Mouse (Mus musculus) layer of hippocampus, adult 9-10 months (tissue): ENCODE measurements around the gene Lhx9.

Experiments used
- DNase-seq: peaks from one replicate; pipeline ENCODE4 v3.0.0; 2022; ENCODE audit warnings: low spot score

Lhx9 gene

DNA sequence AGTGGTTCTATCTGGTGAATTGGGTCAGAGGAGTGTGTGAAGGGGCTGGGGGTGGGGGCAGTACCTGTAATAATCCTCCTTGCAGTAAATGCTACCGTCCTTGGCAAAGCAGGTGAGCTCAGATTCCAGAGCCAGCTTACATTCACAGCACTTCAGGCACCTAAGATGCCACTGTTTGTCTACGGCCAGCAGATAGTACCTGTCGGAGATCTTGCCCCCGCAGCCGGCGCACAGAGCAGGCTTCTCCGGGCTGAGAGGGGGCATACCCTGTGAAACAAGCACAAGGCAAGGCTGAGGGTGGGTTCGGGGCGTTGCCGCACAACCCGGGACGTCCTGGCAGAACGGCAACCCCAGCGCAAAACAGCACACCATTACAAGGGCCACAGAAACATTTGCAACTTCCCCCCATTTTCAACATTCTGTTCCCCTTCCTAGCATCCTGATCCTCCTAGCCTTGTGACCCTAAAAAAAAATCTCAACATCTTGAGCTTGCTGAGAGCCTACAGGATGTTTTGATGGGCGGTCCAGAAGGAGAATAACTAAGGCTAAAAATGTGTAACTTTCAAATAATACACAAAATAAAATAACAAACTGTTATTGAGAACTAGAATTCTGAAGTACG lies 8.5 kb downstream of the Lhx9 start:
- no peak for DNase-seq

DNA sequence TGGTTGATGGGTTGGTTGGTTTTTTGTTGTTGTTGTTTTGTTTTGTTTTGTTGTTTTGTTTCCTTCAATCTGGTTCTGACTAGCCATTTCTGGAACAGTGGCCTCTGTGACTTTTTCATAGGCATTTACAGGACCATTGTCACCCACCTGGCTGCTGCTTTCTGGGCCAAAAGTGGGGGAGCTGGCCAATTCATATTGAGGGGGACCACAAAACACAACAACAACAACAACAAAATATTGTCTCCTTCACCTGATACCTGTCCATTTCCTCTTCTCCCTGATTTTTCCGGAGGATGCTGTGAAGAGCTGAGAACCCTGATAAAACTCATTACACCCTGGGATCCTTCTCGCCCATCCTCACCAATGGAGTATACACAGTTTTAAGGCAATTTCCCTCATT lies 9.1 kb downstream of the Lhx9 start:
- no peak for DNase-seq

DNA sequence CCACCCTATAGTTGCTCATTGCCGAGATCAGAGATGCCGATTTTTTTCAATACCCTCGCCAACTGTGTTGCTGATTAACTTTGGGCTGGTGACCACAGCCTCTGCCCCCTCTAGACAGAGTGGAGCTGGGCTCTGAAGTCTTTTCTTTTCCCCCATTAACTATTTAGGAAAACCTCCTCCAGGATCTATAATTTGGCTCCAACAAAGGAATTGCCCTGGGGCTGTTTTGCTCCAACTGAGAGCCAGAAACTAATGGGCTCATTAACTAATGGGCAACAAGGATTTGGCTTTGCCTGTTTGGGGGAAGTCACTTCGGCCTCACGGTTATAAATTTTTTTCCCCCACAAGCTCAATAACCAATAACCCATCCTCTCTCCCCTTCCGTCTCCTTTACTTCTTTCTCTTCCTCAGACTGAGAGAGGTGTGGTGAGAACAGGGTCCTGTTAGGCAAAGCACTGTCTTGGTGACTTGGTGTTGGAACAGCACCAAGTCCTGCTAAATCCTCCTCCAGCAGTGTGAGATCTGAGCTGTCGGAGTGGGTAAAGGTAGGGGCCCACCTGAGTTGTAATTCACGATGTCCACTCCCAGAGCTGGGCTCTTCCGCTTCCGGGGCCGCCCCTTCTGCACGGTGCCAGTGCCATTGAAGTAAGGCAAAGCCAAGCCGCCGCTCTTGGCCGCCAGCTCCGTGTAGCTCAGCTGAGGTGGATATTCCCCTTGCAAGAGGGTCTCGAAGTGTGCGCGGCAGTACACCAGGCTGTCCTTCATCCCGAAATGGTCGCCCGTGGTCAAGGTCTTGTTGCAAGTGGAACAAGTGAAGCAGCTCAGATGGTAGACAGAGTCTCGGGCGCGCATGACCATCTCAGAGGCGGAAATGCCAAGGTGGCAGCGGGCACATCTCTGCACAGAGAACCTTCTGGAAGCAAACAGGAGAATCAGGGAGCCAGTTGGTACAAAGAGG lies 10.3 kb downstream of the Lhx9 start:
- DNase-seq = no peak

DNA sequence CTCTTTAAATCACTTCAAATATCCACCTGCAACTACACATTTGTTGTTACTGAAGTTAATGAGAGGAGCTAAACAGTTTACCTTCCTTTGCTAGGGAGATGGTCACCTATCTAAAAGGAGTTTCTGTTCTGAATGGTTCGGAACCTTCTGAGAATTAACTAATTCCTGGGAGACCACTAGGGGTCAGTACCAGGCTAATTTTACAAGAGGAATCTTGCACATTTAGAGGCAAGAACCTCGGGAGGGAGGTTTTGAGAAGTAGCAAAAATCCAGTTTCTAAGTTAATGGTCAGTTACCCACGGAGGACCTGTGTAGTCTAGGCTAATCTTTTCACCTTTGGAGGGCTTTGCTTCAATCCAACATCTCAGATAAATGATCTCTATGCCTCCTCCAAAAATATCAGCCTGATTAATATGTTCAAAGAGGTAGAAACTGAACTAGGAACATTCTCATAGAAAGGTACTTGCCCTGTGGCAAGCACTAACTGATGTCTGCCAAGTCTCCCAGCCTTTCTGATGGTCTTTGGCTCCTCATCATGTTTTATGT lies 12.9 kb downstream of the Lhx9 start:
- no peak for DNase-seq

DNA sequence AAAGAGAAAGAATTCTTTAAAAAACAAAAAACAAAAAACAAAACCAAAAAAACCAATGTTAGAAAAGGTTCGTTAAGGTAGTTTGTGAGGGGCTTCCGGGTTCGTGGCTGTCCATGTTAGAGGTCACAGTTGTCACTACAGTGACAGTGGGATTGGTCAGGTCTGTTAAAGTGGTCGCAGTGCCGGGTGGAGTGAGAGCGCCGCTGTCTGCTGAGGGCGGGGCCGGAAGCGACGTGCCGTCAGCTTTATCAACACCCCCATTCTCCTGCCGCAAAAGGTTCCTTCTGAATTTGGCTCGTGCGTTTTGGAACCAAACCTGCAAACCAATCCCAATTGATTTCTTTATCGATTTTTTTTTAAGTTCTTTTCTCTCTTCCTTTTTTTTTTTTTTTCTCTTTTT lies 17.1 kb downstream of the Lhx9 start:
- DNase-seq = no peak

DNA sequence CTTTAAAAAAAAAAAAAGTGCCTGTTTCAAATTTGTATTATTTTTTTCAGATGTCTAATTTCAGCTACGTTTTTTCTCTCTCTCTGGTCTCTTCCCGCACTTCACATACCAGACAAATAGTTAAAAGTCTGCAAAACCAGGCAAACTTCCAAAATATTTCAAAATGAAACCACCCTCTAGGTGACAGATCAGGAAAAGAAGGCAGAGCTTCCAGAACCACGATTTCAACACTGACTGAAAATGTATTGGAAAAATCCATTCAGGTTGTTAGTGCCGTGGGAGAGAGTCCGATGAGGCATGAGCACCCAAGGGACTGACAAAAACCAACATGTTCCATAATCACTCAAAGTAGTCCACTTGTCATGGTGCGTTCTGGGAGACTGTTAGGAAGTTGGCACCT lies 21.5 kb downstream of the Lhx9 start:
- no peak for DNase-seq

DNA sequence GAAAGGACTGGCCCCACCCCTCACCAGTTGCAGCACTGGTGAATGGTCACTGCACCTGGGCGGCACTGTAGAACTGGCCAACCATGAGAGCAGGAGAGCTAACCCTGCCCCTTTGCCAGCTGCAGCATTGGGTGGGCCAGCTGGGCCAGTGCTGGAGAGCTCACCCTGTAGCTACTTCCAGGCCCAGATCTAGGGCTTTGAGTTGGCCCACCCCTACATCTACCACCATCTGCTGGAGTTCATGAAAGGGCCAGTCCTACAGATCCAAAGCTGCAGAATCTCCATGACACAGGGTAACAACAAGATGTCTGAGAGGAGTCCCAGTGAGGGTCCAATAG lies 25.4 kb downstream of the Lhx9 start:
- DNase-seq = no peak

DNA sequence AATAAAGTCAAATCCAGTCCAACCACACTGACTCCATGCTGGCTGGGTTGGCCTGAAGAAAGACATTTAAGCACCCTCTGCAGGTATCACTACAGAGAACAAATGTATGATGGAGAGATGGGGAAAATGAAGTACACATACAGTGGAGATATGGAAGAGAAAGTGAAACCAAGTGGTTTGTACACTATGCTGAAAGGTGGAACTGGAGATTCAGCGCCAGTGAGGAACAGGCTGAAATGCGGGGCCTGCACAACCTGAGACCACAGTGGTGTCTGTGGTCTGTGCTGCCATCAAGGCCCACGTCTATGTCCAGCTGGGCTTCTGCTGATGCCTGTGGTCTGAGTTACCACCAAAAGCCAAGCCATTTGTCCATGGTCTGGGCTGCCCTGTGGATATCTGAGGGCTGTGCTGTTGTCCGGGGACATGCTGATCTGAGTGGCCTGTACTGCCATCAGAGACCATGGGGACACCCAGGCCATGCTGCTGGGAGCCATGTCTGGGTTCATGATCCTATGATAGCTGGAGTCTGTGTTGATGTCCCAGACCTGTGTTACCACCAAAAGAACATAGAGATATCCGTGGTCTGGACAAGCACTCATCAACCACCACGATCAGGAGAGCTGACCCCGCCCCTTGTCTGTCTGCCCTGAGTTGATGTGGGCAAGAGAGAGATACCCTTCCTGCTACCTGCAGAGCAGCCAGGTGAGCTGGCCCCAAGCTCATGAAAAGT lies 26.0 kb downstream of the Lhx9 start:
- no peak for DNase-seq

DNA sequence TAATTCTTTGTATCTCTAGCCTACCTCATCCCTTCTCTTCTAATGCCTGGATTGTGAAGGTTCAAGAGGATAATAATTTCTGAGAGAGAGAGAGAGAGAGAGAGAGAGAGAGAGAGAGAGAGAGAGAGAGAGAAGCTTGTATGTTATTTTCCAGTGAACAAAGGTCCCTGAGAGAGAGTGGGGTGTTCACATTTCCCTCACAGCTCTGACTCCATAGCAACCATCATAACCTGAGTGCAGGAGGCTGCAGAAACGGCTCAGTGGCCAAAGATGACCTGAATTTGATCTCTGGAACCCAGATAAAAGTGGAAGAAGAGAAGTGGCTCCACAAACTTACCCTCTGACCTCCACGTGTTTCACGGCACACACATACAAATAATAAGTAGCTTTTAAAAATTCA lies 46.6 kb downstream of the Lhx9 start:
- no peak for DNase-seq

DNA sequence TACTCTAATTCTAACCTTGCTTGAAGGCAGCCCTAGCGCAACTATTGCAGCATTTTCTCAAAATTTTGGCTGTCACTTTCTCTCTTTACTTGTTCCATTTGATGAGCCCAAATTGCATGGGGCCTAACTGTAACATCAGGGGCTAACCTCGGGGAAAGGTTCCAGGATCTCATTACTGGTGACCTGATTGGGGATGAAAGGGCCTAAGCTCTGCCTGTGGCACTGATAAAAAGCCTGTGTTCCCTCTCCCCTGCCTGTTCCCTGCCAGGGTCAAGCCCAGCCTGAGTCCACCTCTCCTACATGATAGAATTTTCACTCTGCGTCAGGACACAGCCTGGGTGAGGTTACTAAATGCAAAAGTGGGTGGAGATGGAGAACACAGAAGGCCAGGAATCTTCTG lies 47.1 kb downstream of the Lhx9 start:
- DNase-seq = no peak

DNA sequence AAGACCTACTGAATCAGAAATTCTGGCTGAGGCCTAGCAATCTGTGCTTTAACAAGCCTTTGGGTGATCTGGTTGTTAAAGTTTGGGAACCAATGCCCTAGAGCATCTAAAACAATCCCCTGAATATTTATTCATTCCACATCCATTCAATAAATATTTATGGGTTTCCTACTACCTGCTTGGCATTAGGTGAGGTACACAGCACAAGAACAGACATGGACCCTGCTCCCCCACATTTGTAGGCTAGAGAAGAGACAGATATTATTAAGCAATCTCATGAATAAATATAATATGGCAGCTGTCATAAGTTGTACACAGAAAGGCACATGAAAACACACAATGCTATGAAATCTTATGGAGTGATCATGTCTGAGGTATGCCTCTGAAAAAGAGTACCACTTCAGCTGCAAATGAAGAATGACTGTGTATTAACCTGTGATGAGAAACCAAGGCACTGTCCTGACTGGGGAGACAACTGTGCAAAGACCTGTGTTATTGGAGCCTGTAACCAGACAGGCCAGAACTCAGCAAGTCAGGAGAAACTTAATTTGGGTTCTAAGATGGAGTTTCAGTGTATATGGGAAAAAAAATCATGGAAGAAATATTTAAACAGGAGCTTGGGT lies 48.6 kb downstream of the Lhx9 start:
- no peak for DNase-seq

DNA sequence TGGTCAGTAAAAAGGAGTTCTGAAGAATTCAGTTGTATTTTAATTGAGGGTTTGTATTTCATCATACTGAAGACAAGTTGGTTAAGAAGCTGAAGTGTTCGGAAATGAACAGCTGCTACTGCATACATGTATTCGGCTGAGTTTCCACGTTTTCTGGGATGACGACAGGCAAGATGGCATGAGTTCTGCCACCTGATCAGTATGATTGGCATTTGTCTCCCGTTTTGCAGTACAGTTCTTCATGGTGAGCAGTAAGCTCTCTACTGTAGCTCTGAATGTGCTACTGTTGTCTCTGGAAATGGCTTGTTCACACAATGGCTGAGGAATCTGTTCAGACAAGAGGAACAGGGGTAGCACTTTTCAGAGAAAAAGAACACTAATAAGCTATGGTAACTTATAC lies 50.3 kb downstream of the Lhx9 start:
- no peak for DNase-seq

DNA sequence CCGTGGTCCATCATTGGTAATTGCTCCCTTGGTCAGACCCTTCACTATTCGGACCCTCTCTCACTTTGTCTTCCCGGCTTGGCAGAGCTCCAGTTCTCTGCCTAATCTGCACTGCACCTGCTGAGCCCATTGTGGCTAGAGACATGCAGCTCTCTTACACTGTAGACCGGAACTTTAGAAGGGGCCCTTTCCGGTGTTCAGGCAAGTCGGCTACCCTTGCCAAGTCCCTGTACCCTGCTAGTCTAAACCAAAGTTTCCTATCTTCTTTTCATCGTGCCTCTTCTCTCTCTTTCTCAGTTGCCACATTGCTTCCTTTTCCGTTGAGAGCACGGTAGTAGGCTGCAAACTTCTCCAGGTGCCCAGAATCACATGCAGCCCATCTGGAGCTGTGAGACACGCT lies 62.5 kb downstream of the Lhx9 start:
- DNase-seq = no peak

DNA sequence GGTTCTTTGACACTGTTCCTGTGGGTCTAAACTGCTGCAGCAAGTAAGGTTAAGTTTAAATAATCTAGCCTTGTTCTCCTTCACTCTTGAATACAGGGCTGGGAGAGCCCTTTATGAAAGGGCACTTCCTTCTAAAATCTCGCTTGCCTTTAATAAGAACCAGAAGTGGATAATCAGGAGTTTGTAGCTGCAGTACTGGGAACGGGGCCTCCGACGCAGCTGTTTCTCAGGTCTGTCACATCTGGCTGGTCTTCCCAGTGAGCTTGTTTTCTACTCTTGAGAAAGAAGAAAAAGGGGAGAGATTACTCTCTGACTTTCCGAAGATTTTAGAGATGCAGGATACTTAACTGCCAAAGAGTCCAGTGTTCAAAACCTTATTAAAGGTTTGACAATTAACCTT lies 64.4 kb downstream of the Lhx9 start:
- no peak for DNase-seq
